Mouse (Mus musculus): ENCODE results near the gene Ccdc27. TPM values are rescaled to one million over a fixed set of nuclear protein-coding genes. Genes with fewer than 3 reads are reported as not detected.
A peak's percentile ranks its signal among the peaks of the same experiment; 100 is the strongest.

The Ccdc27 gene
- polyA plus RNA-seq, 1 experiment from 2014 or later, result not detected

DNA sequence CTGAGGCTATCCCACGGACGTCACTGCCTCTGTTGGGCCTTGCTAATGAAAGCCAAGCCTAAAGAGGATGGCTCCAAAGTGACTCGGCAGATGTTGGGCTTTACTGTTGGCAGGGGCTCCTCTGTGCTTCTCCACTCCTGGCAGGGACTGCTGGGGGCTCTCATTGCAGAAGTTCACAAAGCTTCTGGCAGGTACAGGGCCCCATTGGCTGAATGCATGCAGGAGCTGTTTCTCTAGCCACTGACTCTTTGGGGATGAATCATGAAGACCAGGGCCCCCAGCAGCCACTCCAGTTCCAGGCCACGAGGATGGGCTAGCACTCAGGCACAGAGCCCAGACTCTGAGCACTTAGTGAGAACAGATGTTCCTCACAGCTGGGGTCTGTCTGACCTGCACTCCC is 15.2 kb upstream of the Ccdc27 start:
- 65% methylated on average over 4 of the region's 4 CpGs for WGBS
- Histone ChIP-seq H3K9me3 (no peaks in the 10 kb centered on the region), H3K9ac (no peak overlapping the region), H3K4me2 (no peak overlapping the region), H3K4me3 (no peak overlapping the region), H3K4me1 (replicated peaks) (no peaks in the 10 kb centered on the region), H3K27me3 (no peaks in the 10 kb centered on the region), H3K27ac (replicated peaks) (no peak overlapping the region), H3K36me3 (no peaks in the 10 kb centered on the region)
- ATAC-seq (ENCODE audit: low FRiP score, low read depth), result no peak

GRCm38 (mm10) chr4:154056661-154057060 is 14.2 kb upstream of the Ccdc27 start:
- no peaks in the 10 kb centered on the region for H3K36me3 ChIP-seq
- ATAC-seq (ENCODE audit: low FRiP score, low read depth), result no peak
- H3K9ac ChIP-seq, result no peak overlapping the region
- WGBS, result 57% methylated on average over 2 of the region's 2 CpGs
- H3K4me1 ChIP-seq (replicated peaks), result no peaks in the 10 kb centered on the region
- H3K4me3 ChIP-seq, result no peak overlapping the region
- H3K4me2 ChIP-seq, result no peak overlapping the region
- no peak overlapping the region for H3K27ac ChIP-seq (replicated peaks)
- no peaks in the 10 kb centered on the region for H3K9me3 ChIP-seq
- no peaks in the 10 kb centered on the region for H3K27me3 ChIP-seq

DNA sequence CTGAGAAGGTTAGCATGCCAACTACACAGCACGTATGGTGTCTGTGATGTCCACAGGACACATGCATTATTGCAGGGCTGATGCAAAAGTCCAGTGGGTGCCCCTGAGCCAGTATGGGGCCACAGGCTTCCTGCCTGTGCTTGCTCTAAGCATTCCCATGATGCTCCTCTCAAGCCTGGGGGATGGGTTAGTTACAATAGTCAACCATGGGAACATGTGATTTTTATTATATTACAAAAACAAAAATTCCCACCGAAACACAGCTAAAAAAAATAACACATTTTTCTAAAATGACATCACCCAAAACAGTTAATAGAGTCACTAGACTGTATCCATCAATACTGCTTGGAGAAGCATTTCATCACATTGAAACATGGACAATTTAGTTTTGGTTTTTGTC is 13.6 kb upstream of the Ccdc27 start:
- ATAC-seq (ENCODE audit: low FRiP score, low read depth), result no peak
- Histone ChIP-seq H3K9ac (no peak overlapping the region), H3K27me3 (no peaks in the 10 kb centered on the region), H3K9me3 (no peaks in the 10 kb centered on the region), H3K4me1 (replicated peaks) (no peaks in the 10 kb centered on the region), H3K27ac (replicated peaks) (no peak overlapping the region), H3K4me2 (no peak overlapping the region), H3K36me3 (no peaks in the 10 kb centered on the region), H3K4me3 (no peak overlapping the region)
- WGBS, result 84% methylated on average over 2 of the region's 2 CpGs

DNA sequence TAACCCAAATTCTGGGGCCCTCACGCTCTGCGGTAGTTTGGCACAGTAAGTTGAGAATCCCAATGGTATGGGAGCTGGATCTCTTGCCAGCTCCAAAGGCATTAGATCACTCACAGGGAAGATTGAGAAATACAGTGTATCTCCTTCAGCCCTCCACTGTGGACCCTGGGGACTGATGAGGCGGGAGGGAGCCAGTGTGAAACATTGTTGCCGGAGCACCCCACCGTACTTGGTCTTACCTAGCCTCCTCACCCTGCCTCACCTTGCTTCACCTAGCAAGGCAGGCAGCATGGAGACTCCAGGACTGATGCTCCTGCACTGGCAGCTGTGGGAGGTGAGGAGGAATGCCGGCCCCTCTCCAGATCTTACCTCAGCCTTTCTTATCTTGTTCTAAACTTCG is 13.0 kb upstream of the Ccdc27 start:
- Histone ChIP-seq H3K4me2 (no peak overlapping the region), H3K4me1 (replicated peaks) (no peaks in the 10 kb centered on the region), H3K4me3 (no peak overlapping the region), H3K9me3 (no peaks in the 10 kb centered on the region), H3K36me3 (no peaks in the 10 kb centered on the region), H3K9ac (no peak overlapping the region), H3K27me3 (no peaks in the 10 kb centered on the region), H3K27ac (replicated peaks) (no peak overlapping the region)
- no peak for ATAC-seq (ENCODE audit: low FRiP score, low read depth)
- WGBS, result 91% methylated on average over 7 of the region's 7 CpGs

DNA sequence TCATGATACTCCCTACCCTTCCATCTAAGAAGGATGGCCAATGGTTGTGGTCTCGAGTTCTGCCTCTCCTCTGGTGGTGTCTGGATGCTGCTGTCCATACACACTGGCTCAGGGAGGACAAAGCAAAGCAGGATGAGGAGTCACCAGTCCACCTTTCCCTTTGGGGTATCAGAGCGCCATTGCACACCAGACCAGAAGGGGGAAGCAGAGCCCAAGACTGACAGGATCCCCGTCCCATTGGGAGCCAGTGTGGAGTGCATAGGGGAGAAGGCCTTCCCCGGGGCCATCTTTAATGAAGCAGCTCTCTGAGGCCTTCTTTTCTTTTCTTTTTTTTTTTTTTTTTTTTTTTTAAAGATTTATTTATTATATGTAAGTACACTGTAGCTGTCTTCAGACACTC is 10.6 kb upstream of the Ccdc27 start:
- Histone ChIP-seq H3K4me1 (replicated peaks) (no peaks in the 10 kb centered on the region), H3K4me3 (no peak overlapping the region), H3K36me3 (no peaks in the 10 kb centered on the region), H3K9ac (no peak overlapping the region), H3K4me2 (no peak overlapping the region), H3K27me3 (no peaks in the 10 kb centered on the region), H3K27ac (replicated peaks) (no peak overlapping the region), H3K9me3 (no peaks in the 10 kb centered on the region)
- ATAC-seq (ENCODE audit: low FRiP score, low read depth), result no peak
- 67% methylated on average over 4 of the region's 4 CpGs for WGBS

DNA sequence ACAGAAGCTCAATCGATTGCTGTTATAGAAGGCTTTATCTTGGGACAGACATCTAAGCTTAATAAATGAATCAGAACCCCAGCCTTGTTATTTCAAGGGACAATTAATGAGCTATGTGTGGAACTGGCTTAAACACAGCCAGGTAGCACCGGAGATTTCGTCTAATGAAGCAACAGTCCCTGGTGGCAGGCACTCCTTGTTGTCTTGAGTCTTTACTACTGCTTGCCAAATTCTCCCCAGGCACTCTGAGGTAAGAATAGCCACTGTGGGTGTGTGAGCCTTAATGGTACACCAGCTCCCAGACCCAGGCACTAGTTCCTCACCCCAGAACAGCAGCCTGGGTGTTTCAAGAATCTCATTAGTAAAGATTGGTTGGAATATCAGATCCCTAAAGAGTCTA is 8.9 kb upstream of the Ccdc27 start:
- Histone ChIP-seq H3K4me3 (no peak overlapping the region), H3K4me2 (no peak overlapping the region), H3K9ac (no peak overlapping the region), H3K9me3 (no peaks in the 10 kb centered on the region), H3K27me3 (no peaks in the 10 kb centered on the region), H3K36me3 (no peaks in the 10 kb centered on the region), H3K27ac (replicated peaks) (no peak overlapping the region), H3K4me1 (replicated peaks) (no peaks in the 10 kb centered on the region)
- ATAC-seq (ENCODE audit: low FRiP score, low read depth), result no peak
- WGBS, result 92% methylated on average over 3 of the region's 3 CpGs

DNA sequence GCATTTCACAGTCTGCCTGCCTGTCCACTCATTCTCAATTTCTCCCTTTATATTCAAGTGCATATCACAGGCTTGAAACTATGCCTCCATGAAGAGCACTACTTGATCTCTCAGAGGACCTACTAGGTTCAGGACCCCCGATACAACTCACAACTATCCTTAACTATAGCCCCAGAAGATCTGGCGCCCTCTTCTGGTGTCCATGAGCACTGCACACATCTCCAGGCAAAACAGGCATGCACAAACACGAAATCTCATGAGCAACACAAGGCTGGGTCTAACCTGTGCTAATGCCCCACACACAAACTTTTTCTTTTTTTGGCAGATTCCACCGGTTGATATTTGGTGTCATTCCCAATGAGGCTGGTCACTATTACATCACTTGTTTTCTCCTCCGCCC is 3.4 kb upstream of the Ccdc27 start:
- Histone ChIP-seq H3K4me2 (no peak overlapping the region), H3K27me3 (no peaks in the 10 kb centered on the region), H3K9ac (no peak overlapping the region), H3K36me3 (no peaks in the 10 kb centered on the region), H3K4me3 (no peak overlapping the region), H3K27ac (replicated peaks) (no peak overlapping the region), H3K4me1 (replicated peaks) (no peaks in the 10 kb centered on the region), H3K9me3 (no peaks in the 10 kb centered on the region)
- no peak for ATAC-seq (ENCODE audit: low FRiP score, low read depth)
- 72% methylated on average over 5 of the region's 5 CpGs for WGBS

GRCm38 (mm10) chr4:154037123-154037522 is 5.4 kb downstream of the Ccdc27 start:
- no peak overlapping the region for H3K4me2 ChIP-seq
- no peaks in the 10 kb centered on the region for H3K27me3 ChIP-seq
- no peak for ATAC-seq (ENCODE audit: low FRiP score, low read depth)
- 38% methylated on average over 3 of the region's 3 CpGs for WGBS
- no peaks in the 10 kb centered on the region for H3K9me3 ChIP-seq
- no peak overlapping the region for H3K4me3 ChIP-seq
- H3K9ac ChIP-seq, result no peak overlapping the region
- no peaks in the 10 kb centered on the region for H3K4me1 ChIP-seq (replicated peaks)
- no peaks in the 10 kb centered on the region for H3K36me3 ChIP-seq
- no peak overlapping the region for H3K27ac ChIP-seq (replicated peaks)

DNA sequence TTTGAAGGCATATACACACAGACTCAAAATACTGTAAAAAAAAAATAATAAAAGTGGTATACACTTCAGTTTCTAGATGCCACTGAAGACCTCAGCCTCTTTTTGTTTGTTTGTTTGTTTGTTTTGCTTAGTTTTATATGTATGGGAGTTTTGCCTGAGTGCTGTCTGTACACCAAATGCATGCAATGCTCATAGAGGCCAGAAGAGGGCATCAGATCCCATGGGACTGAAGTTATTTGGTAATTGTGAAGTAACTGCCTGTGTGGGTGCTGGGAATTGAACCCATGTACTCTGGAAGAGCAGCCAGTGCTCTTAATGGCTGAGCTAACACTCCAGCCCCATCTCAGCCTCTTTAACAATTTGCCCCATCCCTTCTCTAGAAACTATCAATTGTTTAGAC is 13.8 kb downstream of the Ccdc27 start:
- ATAC-seq (ENCODE audit: low FRiP score, low read depth), result no peak
- Histone ChIP-seq H3K9me3 (no peaks in the 10 kb centered on the region), H3K36me3 (no peaks in the 10 kb centered on the region), H3K4me1 (replicated peaks) (peaks cover 20% of the 10 kb centered on the region), H3K27me3 (peaks cover 5% of the 10 kb centered on the region; the same call in 1 of the 2 replicates), H3K4me3 (no peak overlapping the region), H3K4me2 (no peak overlapping the region), H3K27ac (replicated peaks) (no peak overlapping the region), H3K9ac (no peak overlapping the region)

GRCm38 (mm10) chr4:154028066-154028465 is 14.4 kb downstream of the Ccdc27 start:
- WGBS, result 76% methylated on average over 7 of the region's 7 CpGs

GRCm38 (mm10) chr4:154026441-154026761 is 16.1 kb downstream of the Ccdc27 start:
- H3K4me3 ChIP-seq, result peak overlapping the region; percentile 36; the same call in 1 of the 2 replicates
- ATAC-seq (ENCODE audit: low FRiP score, low read depth), result no peak
- H3K27ac ChIP-seq (replicated peaks), result no peak overlapping the region
- WGBS, result 35% methylated on average over 2 of the region's 2 CpGs
- H3K27me3 ChIP-seq, result peaks cover 5% of the 10 kb centered on the region; the same call in 1 of the 2 replicates
- H3K36me3 ChIP-seq, result peaks cover 5% of the 10 kb centered on the region
- H3K4me1 ChIP-seq (replicated peaks), result peaks cover 27% of the 10 kb centered on the region
- H3K9me3 ChIP-seq, result no peaks in the 10 kb centered on the region
- H3K4me2 ChIP-seq, result peak overlapping the region; percentile 54
- H3K9ac ChIP-seq, result 0 out of 2 replicates have a peak overlapping the region, but pooled peaks have one; percentile 24

More at GRCm38 (mm10) chr4:154028066-154028465, 14.4 kb downstream of the Ccdc27 start:
- Histone ChIP-seq H3K36me3 (no peaks in the 10 kb centered on the region), H3K4me3 (no peak overlapping the region), H3K9me3 (no peaks in the 10 kb centered on the region), H3K27ac (replicated peaks) (no peak overlapping the region), H3K4me1 (replicated peaks) (peaks cover 21% of the 10 kb centered on the region), H3K4me2 (no peak overlapping the region), H3K9ac (no peak overlapping the region), H3K27me3 (peaks cover 5% of the 10 kb centered on the region; the same call in 1 of the 2 replicates)
- ATAC-seq (ENCODE audit: low FRiP score, low read depth), result no peak

DNA sequence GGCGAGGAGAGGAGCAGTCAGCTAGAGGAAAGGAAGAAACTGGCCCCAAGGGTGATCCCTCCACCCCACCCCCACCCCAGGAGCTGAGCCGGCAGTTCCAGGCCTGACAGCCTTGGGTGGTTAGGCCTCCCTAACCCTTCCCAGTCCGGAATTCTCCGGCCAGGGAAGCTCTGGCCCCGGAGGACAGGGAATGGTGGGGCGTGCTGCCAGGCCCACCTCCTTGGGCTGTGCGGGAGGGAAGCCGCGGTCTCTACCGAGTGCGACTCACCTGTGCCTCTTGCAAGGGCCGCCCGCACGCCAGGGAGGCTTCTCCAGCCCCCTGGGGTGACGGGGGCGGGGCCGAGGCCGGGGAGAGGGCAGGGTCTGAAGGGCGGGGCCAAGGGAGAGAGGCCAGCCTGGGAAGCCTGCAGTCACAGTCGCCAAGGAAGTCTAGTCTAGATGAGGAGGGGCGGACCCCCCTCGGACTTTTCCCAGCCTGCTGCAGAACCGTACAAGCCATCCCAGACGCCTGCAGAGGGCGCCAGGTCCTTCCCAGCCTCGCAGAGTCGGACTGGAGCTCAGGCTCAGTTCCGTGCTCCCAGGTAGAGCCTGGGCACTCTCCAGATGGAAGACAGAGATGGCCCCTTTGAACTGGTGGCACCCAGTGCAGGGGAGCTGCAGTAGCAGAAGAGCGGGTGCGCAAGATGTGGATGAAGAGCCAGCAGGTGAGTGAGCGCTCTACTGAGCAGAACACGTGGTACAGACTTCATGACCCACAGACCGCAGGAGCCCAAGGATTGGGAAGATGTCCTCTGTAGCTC is 16.6 kb downstream of the Ccdc27 start, which contains the start of gene Smim1:
Gene Smim1, minus strand, starts transcription at position 590 of the 800 bp plus-strand sequence.
- Histone ChIP-seq H3K36me3 (peaks cover 10% of the 10 kb centered on the region), H3K27me3 (peaks cover 5% of the 10 kb centered on the region; the same call in 1 of the 2 replicates), H3K4me1 (replicated peaks) (peaks cover 27% of the 10 kb centered on the region), H3K4me2 (peak within 1 kb of the TSS; percentile 54), H3K27ac (replicated peaks) (no peak within 1 kb of the TSS), H3K9ac (0 out of 2 replicates have a peak within 1 kb of the TSS, but pooled peaks have one; percentile 24), H3K4me3 (peak within 1 kb of the TSS; percentile 36), H3K9me3 (no peaks in the 10 kb centered on the region)
- 3% methylated on average over 33 of the region's 33 CpGs for WGBS
- peak; percentile 73 for ATAC-seq (ENCODE audit: low FRiP score, low read depth)

Measured in hindbrain, embryonic 15.5 days (tissue).